14 mouse cellular contexts compared by ENCODE assay signal in genomic region chr13:9181106-9181505, GRCm38 (mm10).
A peak's percentile ranks its signal among the peaks of the same experiment; 100 is the strongest.
DNase-seq lines count a peak whose midpoint lies in the region; ATAC-seq and TF ChIP-seq lines count a peak whose summit lies in the region.
"Had no signal": no experiment of that assay in that cellular context is flagged by ENCODE, and none has a peak within 500 bp of the region (broad histone marks: within the 10 kb centered on the region; RNA-seq: fewer than 3 reads in every experiment).

No protein-coding gene starts in this region.

- 0 out of 2 replicates have a peak, but pooled peaks have one; percentile 10 for ATAC-seq in intestine, embryonic 14.5 days (replicated peaks; ENCODE audit: low FRiP score, low TSS enrichment, low read depth)
- ATAC-seq in intestine, postnatal 0 days: no peak
- 0 out of 2 replicates have a peak, but pooled peaks have one; percentile 29 for ATAC-seq in lung, embryonic 14.5 days (ENCODE audit: insufficient read depth)
- peak; percentile 6; the same call in 1 of the 2 replicates for ATAC-seq in neural tube, embryonic 15.5 days (ENCODE audit: low FRiP score)

- no peak overlapping the region for H3K27ac ChIP-seq in intestine, embryonic 14.5 days (ENCODE audit: low read depth)
- H3K27ac ChIP-seq in intestine, postnatal 0 days (ENCODE audit: low read depth, low read length): no peak overlapping the region
- H3K27ac ChIP-seq in lung, embryonic 14.5 days (ENCODE audit: low read depth): no peak overlapping the region
- H3K27ac ChIP-seq in neural tube, embryonic 15.5 days (replicated peaks): no peak overlapping the region
- H3K27ac ChIP-seq: embryonic facial prominence, embryonic 12.5 days; forebrain, embryonic 15.5 days; hindbrain, embryonic 15.5 days; limb, embryonic 13.5 days; lung, embryonic 15.5 days; neural tube, embryonic 12.5 days had no signal

- H3K4me2 ChIP-seq in intestine, embryonic 14.5 days (ENCODE audit: low read length): no peak overlapping the region
- no peak overlapping the region for H3K4me2 ChIP-seq in intestine, postnatal 0 days (replicated peaks; ENCODE audit: low read depth)
- no peak overlapping the region for H3K4me2 ChIP-seq in lung, embryonic 14.5 days
- H3K4me2 ChIP-seq in neural tube, embryonic 15.5 days: no peak overlapping the region
- H3K4me2 ChIP-seq: forebrain, embryonic 15.5 days; hindbrain, embryonic 15.5 days; neural tube, embryonic 12.5 days had no signal

- TF ChIP-seq CTCF in intestine, postnatal 0 days (IDR thresholded peaks at IDR 0.05; ENCODE audit: low read depth): no peak
- TF ChIP-seq CTCF in lung, embryonic 14.5 days (IDR thresholded peaks at IDR 0.05; ENCODE audit: low read depth): no peak

- H3K9ac ChIP-seq in intestine, embryonic 14.5 days (ENCODE audit: low read length): no peak overlapping the region
- no peak overlapping the region for H3K9ac ChIP-seq in intestine, postnatal 0 days (ENCODE audit: low read depth, low read length)
- H3K9ac ChIP-seq in lung, embryonic 14.5 days: no peak overlapping the region
- H3K9ac ChIP-seq in neural tube, embryonic 15.5 days (replicated peaks): no peak overlapping the region
- H3K9ac ChIP-seq: embryonic facial prominence, embryonic 12.5 days; forebrain, embryonic 15.5 days; hindbrain, embryonic 15.5 days; limb, embryonic 13.5 days; lung, embryonic 15.5 days; neural tube, embryonic 12.5 days had no signal

- no peak for DNase-seq in intestine, embryonic 14.5 days (ENCODE audit: low spot score)
- DNase-seq in lung, embryonic 14.5 days: no peak
- no peak for DNase-seq in lung, postnatal 4 days
- peak; percentile 83 for DNase-seq in kidney, adult 8-10 months
- no peak for DNase-seq in layer of hippocampus, adult 8-10 months (ENCODE audit: low spot score in 2 of 2)
- no peak for DNase-seq in ovary, postnatal 10 days (ENCODE audit: low spot score)

- no peaks in the 10 kb centered on the region for H3K27me3 ChIP-seq in intestine, embryonic 14.5 days (replicated peaks; ENCODE audit: control insufficient read depth, insufficient read depth, low read length)
- no peaks in the 10 kb centered on the region for H3K27me3 ChIP-seq in intestine, postnatal 0 days (replicated peaks; ENCODE audit: control insufficient read depth, insufficient read depth, low read length)
- H3K27me3 ChIP-seq in lung, embryonic 14.5 days (ENCODE audit: insufficient read depth, low read length): no peaks in the 10 kb centered on the region
- no peaks in the 10 kb centered on the region for H3K27me3 ChIP-seq in neural tube, embryonic 15.5 days (replicated peaks)
- H3K27me3 ChIP-seq: embryonic facial prominence, embryonic 12.5 days; forebrain, embryonic 15.5 days; hindbrain, embryonic 15.5 days; limb, embryonic 13.5 days; lung, embryonic 15.5 days; neural tube, embryonic 12.5 days had no signal

- no peaks in the 10 kb centered on the region for H3K9me3 ChIP-seq in intestine, embryonic 14.5 days (ENCODE audit: control insufficient read depth, low read length)
- no peaks in the 10 kb centered on the region for H3K9me3 ChIP-seq in intestine, postnatal 0 days (ENCODE audit: control insufficient read depth)
- H3K9me3 ChIP-seq in lung, embryonic 14.5 days (ENCODE audit: low read depth, low read length): no peaks in the 10 kb centered on the region
- no peaks in the 10 kb centered on the region for H3K9me3 ChIP-seq in neural tube, embryonic 15.5 days (replicated peaks)
- H3K9me3 ChIP-seq: embryonic facial prominence, embryonic 12.5 days; forebrain, embryonic 15.5 days; hindbrain, embryonic 15.5 days; limb, embryonic 13.5 days; lung, embryonic 15.5 days; neural tube, embryonic 12.5 days had no signal

- H3K36me3 ChIP-seq in intestine, embryonic 14.5 days (ENCODE audit: control insufficient read depth, insufficient read depth, low read length): no peaks in the 10 kb centered on the region
- no peaks in the 10 kb centered on the region for H3K36me3 ChIP-seq in intestine, postnatal 0 days (ENCODE audit: control insufficient read depth, insufficient read depth)
- H3K36me3 ChIP-seq in lung, embryonic 14.5 days (ENCODE audit: insufficient read depth): 0 out of 2 replicates have a peak, but pooled peaks cover 2% of the 10 kb centered on the region
- no peaks in the 10 kb centered on the region for H3K36me3 ChIP-seq in neural tube, embryonic 15.5 days
- H3K36me3 ChIP-seq: embryonic facial prominence, embryonic 12.5 days; forebrain, embryonic 15.5 days; hindbrain, embryonic 15.5 days; lung, embryonic 15.5 days had no signal

- 0 out of 2 replicates have a peak, but pooled peaks cover 3% of the 10 kb centered on the region for H3K4me1 ChIP-seq in intestine, embryonic 14.5 days (replicated peaks; ENCODE audit: control insufficient read depth, insufficient read depth, low read length)
- no peaks in the 10 kb centered on the region for H3K4me1 ChIP-seq in intestine, postnatal 0 days (replicated peaks; ENCODE audit: control insufficient read depth, insufficient read depth, low read length)
- no peaks in the 10 kb centered on the region for H3K4me1 ChIP-seq in lung, embryonic 14.5 days (ENCODE audit: insufficient read depth)
- no peaks in the 10 kb centered on the region for H3K4me1 ChIP-seq in neural tube, embryonic 15.5 days
- H3K4me1 ChIP-seq: embryonic facial prominence, embryonic 12.5 days; forebrain, embryonic 15.5 days; hindbrain, embryonic 15.5 days; lung, embryonic 15.5 days; neural tube, embryonic 12.5 days had no signal

- 77% methylated on average over 6 of the region's 6 CpGs for WGBS in intestine, embryonic 14.5 days
- WGBS in intestine, postnatal 0 days: 60% methylated on average over 6 of the region's 6 CpGs
- 62% methylated on average over 6 of the region's 6 CpGs for WGBS in lung, embryonic 14.5 days
- WGBS in neural tube, embryonic 15.5 days: 83% methylated on average over 6 of the region's 6 CpGs

- no peak overlapping the region for H3K4me3 ChIP-seq in intestine, embryonic 14.5 days (ENCODE audit: low read depth, low read length)
- H3K4me3 ChIP-seq in intestine, postnatal 0 days (ENCODE audit: low read depth, low read length): no peak overlapping the region
- no peak overlapping the region for H3K4me3 ChIP-seq in lung, embryonic 14.5 days (ENCODE audit: low read depth, low read length)
- H3K4me3 ChIP-seq in neural tube, embryonic 15.5 days (replicated peaks): no peak overlapping the region
- H3K4me3 ChIP-seq: embryonic facial prominence, embryonic 12.5 days; forebrain, embryonic 15.5 days; hindbrain, embryonic 15.5 days; limb, embryonic 13.5 days; lung, embryonic 15.5 days; neural tube, embryonic 12.5 days had no signal

Comparison
In these comparisons a context has a peak if more than half of its experiments do, and no peak if none do; other contexts are left out.
1. DNase-seq: peak in kidney, adult 8-10 months (2 of 2); none in intestine, embryonic 14.5 days (single experiment), lung, embryonic 14.5 days (single experiment), lung, postnatal 4 days (0 of 2), layer of hippocampus, adult 8-10 months (0 of 2) and ovary, postnatal 10 days (single experiment).